Mouse (Mus musculus) neural tube, embryonic 14.5 days (tissue): ENCODE data around the gene Exoc4. TPM values are rescaled to one million over a fixed set of nuclear protein-coding genes. Genes with fewer than 3 reads are reported as not detected.

ENCODE experiments used
- ATAC-seq: fragments of 200-750 bp; cut with Nextera tagmentation; 2 replicates; pipeline ENCODE4 v1.8.0; 2017; ENCODE audit warnings: low read depth, mild to moderate bottlenecking, moderate TSS enrichment, moderate library complexity
- H3K27ac ChIP-seq: fragments of 300-500 bp; sonication (generic); 2 replicates; pipeline ENCODE4 v1.5.1; 2014; ENCODE audit warnings: low read depth, mild to moderate bottlenecking, control low read depth, low read length, moderate library complexity, mixed read lengths
- H3K27me3 ChIP-seq: fragments of 300-500 bp; sonication (generic); 2 replicates; pipeline ENCODE4 v1.6.1; 2014; ENCODE audit warnings: low read length; ENCODE audit not compliant: control insufficient read depth, insufficient read depth
- H3K36me3 ChIP-seq: fragments of 300-500 bp; sonication (generic); 2 replicates; pipeline ENCODE4 v1.6.1; 2014; ENCODE audit warnings: low read length, mixed read lengths; ENCODE audit not compliant: control insufficient read depth, insufficient read depth
- H3K4me1 ChIP-seq: fragments of 300-500 bp; sonication (generic); 2 replicates; pipeline ENCODE4 v1.6.1; 2014; ENCODE audit warnings: low read length; ENCODE audit not compliant: control insufficient read depth, insufficient read depth
- H3K4me2 ChIP-seq: fragments of 300-500 bp; sonication (generic); 2 replicates; pipeline ENCODE4 v1.6.1; 2014; ENCODE audit warnings: mild to moderate bottlenecking, low read depth, low read length, control low read depth
- H3K4me3 ChIP-seq: fragments of 300-500 bp; sonication (generic); 2 replicates; pipeline ENCODE4 v1.5.1; 2014; ENCODE audit warnings: low read depth, low read length, control low read depth, mixed read lengths
- H3K9ac ChIP-seq: fragments of 300-500 bp; sonication (generic); replicated peaks from 2 replicates; pipeline ENCODE4 v1.6.1; 2014; ENCODE audit warnings: low read depth, mild to moderate bottlenecking, control low read depth, low read length, mixed read lengths
- H3K9me3 ChIP-seq: fragments of 300-500 bp; sonication (generic); 2 replicates; pipeline ENCODE4 v1.6.1; 2016; ENCODE audit warnings: low read length; ENCODE audit not compliant: control insufficient read depth
- WGBS: fragments of 180-500 bp; shearing (Covaris S2); extraction: QIAGEN DNeasy Blood & Tissue Kit; methylation state at CpG from one replicate; pipeline ENCODE4 v1.1.7; 2014; 5-methylcytosine and 5-hydroxymethylcytosine counted together
- polyA plus RNA-seq: library from polyadenylated mRNA; unstranded; fragments of >200 nt; fragmentation: Nextera tagmentation; extraction: Ambion mirVana; gene quantifications from 2 replicates; pipeline ENCODE4 v1.2.1, GENCODE M21; 2014

Exoc4 gene
- polyA plus RNA-seq, 1 experiment from 2014 or later: 37.0 TPM

- H3K27me3 ChIP-seq: no peaks in the 10 kb centered on the region
- no peak for ATAC-seq
Observed at GRCm38 (mm10) chr6:33515391-33515790, 266.5 kb downstream of the Exoc4 start.

GRCm38 (mm10) chr6:33516798-33517197 lies 267.9 kb downstream of the Exoc4 start:
- H3K9ac ChIP-seq: no peak overlapping the region
- no peak overlapping the region for H3K4me3 ChIP-seq
- no peak overlapping the region for H3K27ac ChIP-seq
- H3K27me3 ChIP-seq: no peaks in the 10 kb centered on the region
- no peak overlapping the region for H3K4me2 ChIP-seq
- no peaks in the 10 kb centered on the region for H3K9me3 ChIP-seq
- H3K36me3 ChIP-seq: no peaks in the 10 kb centered on the region
- H3K4me1 ChIP-seq: no peaks in the 10 kb centered on the region
- no peak for ATAC-seq
- 89% methylated on average over 6 of the region's 6 CpGs for WGBS

More at GRCm38 (mm10) chr6:33515391-33515790, 266.5 kb downstream of the Exoc4 start:
- H3K27ac ChIP-seq: no peak overlapping the region
- H3K9me3 ChIP-seq: no peaks in the 10 kb centered on the region
- H3K4me3 ChIP-seq: no peak overlapping the region
- H3K9ac ChIP-seq: no peak overlapping the region
- 43% methylated on average over 4 of the region's 4 CpGs for WGBS
- H3K36me3 ChIP-seq: no peaks in the 10 kb centered on the region
- no peaks in the 10 kb centered on the region for H3K4me1 ChIP-seq
- H3K4me2 ChIP-seq: no peak overlapping the region

DNA sequence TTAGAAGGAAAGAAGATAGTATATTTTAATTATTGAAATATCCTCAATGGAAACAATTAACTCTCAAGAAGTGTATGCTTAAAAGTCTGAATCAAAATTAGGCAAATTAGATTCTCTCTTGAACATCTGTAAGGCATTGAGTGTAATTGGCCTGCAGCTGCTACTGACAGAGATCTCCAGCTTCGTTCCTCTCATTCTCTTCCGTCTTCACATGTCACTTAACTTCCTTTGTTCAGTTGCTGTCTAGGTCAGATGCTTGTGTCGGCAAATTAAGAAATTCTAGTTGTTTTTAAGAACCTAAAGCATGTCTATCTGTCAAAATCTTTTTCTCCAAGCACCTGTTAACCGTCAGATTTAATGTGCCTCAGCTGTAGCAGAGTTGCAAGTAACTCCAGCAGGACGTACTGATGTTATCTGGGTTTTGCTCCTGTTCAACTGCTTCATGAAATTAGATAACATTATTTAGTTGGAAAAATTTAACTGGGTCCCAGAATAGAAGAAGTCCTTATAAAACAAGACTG lies 269.1 kb downstream of the Exoc4 start:
- no peaks in the 10 kb centered on the region for H3K4me1 ChIP-seq
- H3K4me2 ChIP-seq: no peak overlapping the region
- ATAC-seq: no peak
- H3K27me3 ChIP-seq: no peaks in the 10 kb centered on the region
- 52% methylated on average over 5 of the region's 5 CpGs for WGBS
- H3K9me3 ChIP-seq: no peaks in the 10 kb centered on the region
- no peaks in the 10 kb centered on the region for H3K36me3 ChIP-seq
- H3K9ac ChIP-seq: no peak overlapping the region
- H3K27ac ChIP-seq: no peak overlapping the region
- no peak overlapping the region for H3K4me3 ChIP-seq

DNA sequence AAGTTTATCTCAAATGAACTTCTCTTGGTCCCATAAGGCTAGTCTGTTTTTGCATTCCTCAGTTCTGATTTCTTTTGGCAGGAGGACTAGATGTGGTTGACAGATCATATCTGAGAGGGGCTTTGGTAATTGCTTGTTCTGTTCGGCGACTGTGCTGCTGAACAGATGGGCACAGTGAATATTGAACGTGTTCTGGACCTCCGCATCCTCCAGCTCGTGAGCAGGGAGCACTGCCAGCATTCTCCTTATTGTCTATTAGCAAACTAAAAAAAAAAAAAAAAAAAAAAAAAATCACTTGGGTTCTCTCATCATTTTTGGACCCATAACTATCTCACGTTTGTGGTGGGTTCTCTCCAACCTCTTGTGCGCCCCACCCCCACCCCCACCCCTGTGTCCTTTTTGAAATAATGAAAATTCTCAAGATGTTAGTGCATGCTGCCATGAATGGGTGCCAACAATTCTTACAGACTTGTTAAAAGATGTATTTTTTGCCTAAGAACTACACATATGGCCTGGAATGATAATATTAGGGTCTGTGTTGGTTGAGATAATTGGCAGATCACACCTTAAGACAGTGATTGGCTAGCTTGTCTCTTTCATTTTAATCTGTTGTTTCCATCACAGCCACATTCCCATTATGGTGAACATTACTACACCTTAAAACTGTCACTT lies 276.9 kb downstream of the Exoc4 start:
- no peaks in the 10 kb centered on the region for H3K4me1 ChIP-seq
- no peak for ATAC-seq
- H3K27me3 ChIP-seq: no peaks in the 10 kb centered on the region
- H3K9ac ChIP-seq: no peak overlapping the region
- H3K9me3 ChIP-seq: no peaks in the 10 kb centered on the region
- H3K36me3 ChIP-seq: no peaks in the 10 kb centered on the region
- 70% methylated on average over 7 of the region's 7 CpGs for WGBS
- H3K4me3 ChIP-seq: no peak overlapping the region
- H3K4me2 ChIP-seq: no peak overlapping the region
- no peak overlapping the region for H3K27ac ChIP-seq

- no peak overlapping the region for H3K4me3 ChIP-seq
- no peak for ATAC-seq
- H3K27me3 ChIP-seq: no peaks in the 10 kb centered on the region
- H3K9me3 ChIP-seq: no peaks in the 10 kb centered on the region
- H3K4me2 ChIP-seq: no peak overlapping the region
- no peak overlapping the region for H3K27ac ChIP-seq
- no peak overlapping the region for H3K9ac ChIP-seq
- 73% methylated on average over 1 of the region's 1 CpGs for WGBS
- no peaks in the 10 kb centered on the region for H3K36me3 ChIP-seq
- no peaks in the 10 kb centered on the region for H3K4me1 ChIP-seq
Observed at GRCm38 (mm10) chr6:33540356-33540755, 291.5 kb downstream of the Exoc4 start.

GRCm38 (mm10) chr6:33542712-33543111 lies 293.8 kb downstream of the Exoc4 start:
- no peak for ATAC-seq
- Histone ChIP-seq H3K4me1 (no peaks in the 10 kb centered on the region), H3K9me3 (no peaks in the 10 kb centered on the region), H3K4me3 (no peak overlapping the region), H3K27ac (no peak overlapping the region), H3K27me3 (no peaks in the 10 kb centered on the region), H3K9ac (no peak overlapping the region), H3K4me2 (no peak overlapping the region), H3K36me3 (no peaks in the 10 kb centered on the region)
- 85% methylated on average over 6 of the region's 6 CpGs for WGBS

GRCm38 (mm10) chr6:33551934-33552333 lies 303.0 kb downstream of the Exoc4 start:
- no peak for ATAC-seq

GRCm38 (mm10) chr6:33560925-33561324 lies 312.0 kb downstream of the Exoc4 start:
- no peaks in the 10 kb centered on the region for H3K4me1 ChIP-seq
- 90% methylated on average over 1 of the region's 1 CpGs for WGBS
- no peak for ATAC-seq

More at GRCm38 (mm10) chr6:33551934-33552333, 303.0 kb downstream of the Exoc4 start:
- whole genome bisulfite sequencing: 60% methylated on average over 4 of the region's 4 CpGs
- H3K27me3 ChIP-seq: no peaks in the 10 kb centered on the region
- H3K36me3 ChIP-seq: no peaks in the 10 kb centered on the region
- no peak overlapping the region for H3K9ac ChIP-seq
- no peak overlapping the region for H3K27ac ChIP-seq
- no peak overlapping the region for H3K4me3 ChIP-seq
- H3K4me1 ChIP-seq: no peaks in the 10 kb centered on the region
- H3K4me2 ChIP-seq: no peak overlapping the region
- no peaks in the 10 kb centered on the region for H3K9me3 ChIP-seq

DNA sequence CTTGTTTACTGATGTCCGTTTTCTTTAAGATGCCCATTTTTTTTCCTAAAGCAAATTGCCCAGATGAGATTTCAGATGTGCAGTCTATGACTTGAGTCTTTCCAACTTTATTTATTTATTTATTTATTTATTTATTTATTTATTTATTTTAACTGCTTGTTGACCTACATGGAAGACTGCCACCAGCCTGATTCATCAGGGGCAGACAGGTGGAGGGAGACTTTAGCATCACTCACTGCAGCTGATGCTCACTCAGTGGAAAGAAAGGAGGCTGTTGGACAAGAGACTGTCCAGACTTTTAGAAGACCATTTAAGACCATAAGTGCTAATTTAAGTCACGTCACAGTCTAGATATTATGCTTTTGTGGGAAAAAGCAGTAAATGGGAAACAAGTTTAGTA lies 313.0 kb downstream of the Exoc4 start:
- H3K4me1 ChIP-seq: no peaks in the 10 kb centered on the region
- H3K4me2 ChIP-seq: no peak overlapping the region
- no peaks in the 10 kb centered on the region for H3K9me3 ChIP-seq
- no peaks in the 10 kb centered on the region for H3K27me3 ChIP-seq
- no peaks in the 10 kb centered on the region for H3K36me3 ChIP-seq
- no peak overlapping the region for H3K9ac ChIP-seq
- no peak overlapping the region for H3K4me3 ChIP-seq
- H3K27ac ChIP-seq: no peak overlapping the region
- ATAC-seq: no peak
- 93% methylated on average over 2 of the region's 2 CpGs for WGBS

More at GRCm38 (mm10) chr6:33560925-33561324, 312.0 kb downstream of the Exoc4 start:
- Histone ChIP-seq H3K4me2 (no peak overlapping the region), H3K9ac (no peak overlapping the region), H3K36me3 (no peaks in the 10 kb centered on the region), H3K27ac (no peak overlapping the region), H3K4me3 (no peak overlapping the region), H3K9me3 (no peaks in the 10 kb centered on the region), H3K27me3 (no peaks in the 10 kb centered on the region)
